ENCODE assay signal across 19 mouse cellular contexts in the genomic region with DNA sequence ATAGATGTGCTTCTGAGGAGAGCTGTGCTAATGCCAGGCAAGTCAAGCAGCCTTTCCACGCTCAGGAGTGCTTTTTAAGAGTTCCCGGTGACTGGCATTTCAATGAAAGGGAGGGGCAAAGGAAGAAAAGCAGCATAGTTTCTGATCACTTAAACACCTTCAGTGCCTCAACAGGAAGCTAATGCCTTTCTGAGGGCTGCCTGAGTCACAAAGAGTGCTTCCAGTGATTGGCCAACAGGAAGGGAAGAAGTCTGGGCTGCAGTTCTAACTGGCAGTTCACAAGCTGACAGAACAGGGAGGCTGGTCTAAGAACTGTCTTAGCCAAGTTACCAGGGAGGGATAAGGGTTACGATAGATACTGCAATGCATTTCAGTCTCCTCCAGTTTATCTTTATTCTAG.
DNase-seq lines count a peak whose midpoint lies in the region; ATAC-seq and TF ChIP-seq lines count a peak whose summit lies in the region.
"Had no signal": no experiment of that assay in that cellular context is flagged by ENCODE, and none has a peak within 500 bp of the region (broad histone marks: within the 10 kb centered on the region; RNA-seq: fewer than 3 reads in every experiment).

No protein-coding gene starts in this region.

- TF ChIP-seq CTCF in lung, postnatal 0 days (IDR thresholded peaks at IDR 0.05) = no peak

- 42% methylated on average over 3 of the region's 3 CpGs for WGBS in lung, postnatal 0 days
- WGBS in hindbrain, embryonic 16.5 days = 64% methylated on average over 3 of the region's 3 CpGs

- peak; percentile 76 for ATAC-seq in lung, postnatal 0 days
- ATAC-seq in hindbrain, embryonic 16.5 days = no peak
- ATAC-seq: forebrain, embryonic 13.5 days had no signal

- H3K9ac ChIP-seq in lung, postnatal 0 days (replicated peaks; ENCODE audit: low read depth) = no peak overlapping the region
- H3K9ac ChIP-seq in hindbrain, embryonic 16.5 days (ENCODE audit: low read depth, low read length) = no peak overlapping the region
- H3K9ac ChIP-seq: embryonic facial prominence, embryonic 13.5 days; forebrain, embryonic 13.5 days; heart, embryonic 15.5 days; hindbrain, embryonic 13.5 days had no signal

- no peak overlapping the region for H3K4me2 ChIP-seq in lung, postnatal 0 days (replicated peaks; ENCODE audit: low read depth, low read length)
- H3K4me2 ChIP-seq in hindbrain, embryonic 16.5 days (ENCODE audit: low read length) = no peak overlapping the region
- H3K4me2 ChIP-seq: embryonic facial prominence, embryonic 13.5 days; forebrain, embryonic 13.5 days; heart, embryonic 15.5 days; hindbrain, embryonic 13.5 days had no signal

- no peak overlapping the region for H3K27ac ChIP-seq in lung, postnatal 0 days (ENCODE audit: low read length)
- no peak overlapping the region for H3K27ac ChIP-seq in hindbrain, embryonic 16.5 days (ENCODE audit: low read depth, low read length)
- H3K27ac ChIP-seq: embryonic facial prominence, embryonic 13.5 days; forebrain, embryonic 13.5 days; heart, embryonic 10.5 days; heart, embryonic 15.5 days; hindbrain, embryonic 13.5 days had no signal

- H3K9me3 ChIP-seq in lung, postnatal 0 days (ENCODE audit: low read length) = no peaks in the 10 kb centered on the region
- no peaks in the 10 kb centered on the region for H3K9me3 ChIP-seq in hindbrain, embryonic 16.5 days (ENCODE audit: control insufficient read depth, low read length)
- H3K9me3 ChIP-seq: embryonic facial prominence, embryonic 13.5 days; forebrain, embryonic 13.5 days; heart, embryonic 10.5 days; heart, embryonic 15.5 days; hindbrain, embryonic 13.5 days had no signal

- TF ChIP-seq EP300 in lung, postnatal 0 days (IDR thresholded peaks at IDR 0.05) = 0 out of 2 replicates have a peak, but pooled peaks have one; percentile 14

- no peaks in the 10 kb centered on the region for H3K4me1 ChIP-seq in lung, postnatal 0 days (ENCODE audit: insufficient read depth, low read depth, low read length)
- H3K4me1 ChIP-seq in hindbrain, embryonic 16.5 days (ENCODE audit: control insufficient read depth, insufficient read depth, low read depth, low read length) = no peaks in the 10 kb centered on the region
- H3K4me1 ChIP-seq: embryonic facial prominence, embryonic 13.5 days; forebrain, embryonic 13.5 days; heart, embryonic 10.5 days; heart, embryonic 15.5 days; hindbrain, embryonic 13.5 days had no signal

- peak; percentile 7 to 21 for DNase-seq in lung, adult 18-20 months
- DNase-seq in lung, postnatal 4 days = no peak
- peak; percentile 58 for DNase-seq in brain, adult 2 months (ENCODE audit: low read depth, low spot score)
- peak; percentile 81 for DNase-seq in lung, postnatal 0 days (ENCODE audit: low spot score)
- no peak for DNase-seq in B cell, adult 2 months
- DNase-seq: adrenal gland, adult 8-10 months; adrenal gland, postnatal 36 days; cerebellum, adult 18-20 months; cerebellum, adult 9-11 months; cerebellum, postnatal 36 days; gastrocnemius, postnatal 10 days; heart, adult 18-20 months; heart, postnatal 14 days had no signal

- no peak overlapping the region for H3K4me3 ChIP-seq in lung, postnatal 0 days (ENCODE audit: low read depth, low read length)
- no peak overlapping the region for H3K4me3 ChIP-seq in hindbrain, embryonic 16.5 days (ENCODE audit: low read length)
- H3K4me3 ChIP-seq: embryonic facial prominence, embryonic 13.5 days; forebrain, embryonic 13.5 days; heart, embryonic 10.5 days; heart, embryonic 15.5 days; hindbrain, embryonic 13.5 days had no signal

- H3K27me3 ChIP-seq in lung, postnatal 0 days (replicated peaks; ENCODE audit: insufficient read depth, low read length) = no peaks in the 10 kb centered on the region
- H3K27me3 ChIP-seq in hindbrain, embryonic 16.5 days (replicated peaks; ENCODE audit: control insufficient read depth, insufficient read depth, low read length) = no peaks in the 10 kb centered on the region
- H3K27me3 ChIP-seq: embryonic facial prominence, embryonic 13.5 days; forebrain, embryonic 13.5 days; heart, embryonic 15.5 days; hindbrain, embryonic 13.5 days had no signal

- no peaks in the 10 kb centered on the region for H3K36me3 ChIP-seq in lung, postnatal 0 days (ENCODE audit: insufficient read depth, low read length)
- no peaks in the 10 kb centered on the region for H3K36me3 ChIP-seq in hindbrain, embryonic 16.5 days (ENCODE audit: control insufficient read depth, insufficient read depth, low read length)
- H3K36me3 ChIP-seq: embryonic facial prominence, embryonic 13.5 days; heart, embryonic 10.5 days; heart, embryonic 15.5 days; hindbrain, embryonic 13.5 days had no signal

Comparison
In these comparisons a context has a peak if more than half of its experiments do, and no peak if none do; other contexts are left out.
1. DNase-seq: peak in lung, adult 18-20 months (2 of 2), brain, adult 2 months (single experiment) and lung, postnatal 0 days (single experiment); none in lung, postnatal 4 days (0 of 2) and B cell, adult 2 months (0 of 2).